Mouse (Mus musculus) midbrain, embryonic 11.5 days (tissue): ENCODE measurements around the gene Vipr1. TPM values are rescaled to one million over a fixed set of nuclear protein-coding genes. Genes with fewer than 3 reads are reported as not detected.

Experiments used
- ATAC-seq: fragments of 200-750 bp; cut with Nextera tagmentation; 2 replicates; pipeline ENCODE4 v1.8.0; 2017; ENCODE audit warnings: moderate TSS enrichment, moderate library complexity; ENCODE audit not compliant: low FRiP score
- DNase-seq: peaks from one replicate; pipeline ENCODE4 v3.0.0; 2015; ENCODE audit warnings: low spot score; ENCODE audit errors: missing footprints
- H3K27ac ChIP-seq: fragments of 300-500 bp; sonication (generic); 2 replicates; pipeline ENCODE4 v1.5.1; 2014; ENCODE audit warnings: low read depth, low read length
- H3K27me3 ChIP-seq: fragments of 300-500 bp; sonication (generic); 2 replicates; pipeline ENCODE4 v1.6.1; 2014; ENCODE audit warnings: mild to moderate bottlenecking, low read length, moderate library complexity, mixed read lengths; ENCODE audit not compliant: control insufficient read depth, insufficient read depth
- H3K36me3 ChIP-seq: fragments of 300-500 bp; sonication (generic); 2 replicates; pipeline ENCODE4 v1.6.1; 2014; ENCODE audit warnings: mild to moderate bottlenecking, low read length, moderate library complexity, mixed read lengths; ENCODE audit not compliant: control insufficient read depth, insufficient read depth
- H3K4me1 ChIP-seq: fragments of 300-500 bp; sonication (generic); 2 replicates; pipeline ENCODE4 v1.6.1; 2014; ENCODE audit warnings: low read length; ENCODE audit not compliant: control insufficient read depth, insufficient read depth
- H3K4me2 ChIP-seq: fragments of 300-500 bp; sonication (generic); 2 replicates; pipeline ENCODE4 v1.6.1; 2014; ENCODE audit warnings: mild to moderate bottlenecking, moderate library complexity
- H3K4me3 ChIP-seq: fragments of 300-500 bp; sonication (generic); 2 replicates; pipeline ENCODE4 v1.5.1; 2014; ENCODE audit warnings: low read depth, low read length
- H3K9ac ChIP-seq: fragments of 300-500 bp; sonication (generic); 2 replicates; pipeline ENCODE4 v1.6.1; 2014; ENCODE audit warnings: low read length
- H3K9me3 ChIP-seq: fragments of 300-500 bp; sonication (generic); 2 replicates; pipeline ENCODE4 v1.6.1; 2016; ENCODE audit warnings: low read length; ENCODE audit not compliant: control insufficient read depth
- WGBS: fragments of 180-500 bp; shearing (Covaris S2); extraction: QIAGEN DNeasy Blood & Tissue Kit; methylation state at CpG from one replicate; pipeline ENCODE4 v1.1.7; 2014; 5-methylcytosine and 5-hydroxymethylcytosine counted together
- polyA plus RNA-seq: library from polyadenylated mRNA; unstranded; fragments of >200 nt; fragmentation: Nextera tagmentation; extraction: Ambion mirVana; gene quantifications from 2 replicates; pipeline ENCODE4 v1.2.1, GENCODE M21; 2014

Vipr1 gene
- polyA plus RNA-seq, 1 experiment from 2014 or later = 0.41 TPM

GRCm38 (mm10) chr9:121704261-121704645, 61.7 kb downstream of the Vipr1 start:
- peak overlapping the region; percentile 77 for H3K4me2 ChIP-seq
- ATAC-seq (no peak), DNase-seq (no peak)
- no peaks in the 10 kb centered on the region for H3K36me3 ChIP-seq
- no peaks in the 10 kb centered on the region for H3K27me3 ChIP-seq
- H3K4me1 ChIP-seq = peaks cover 11% of the 10 kb centered on the region
- peak overlapping the region; percentile 83 for H3K9ac ChIP-seq
- H3K27ac ChIP-seq = no peak overlapping the region
- 37% methylated on average over 11 of the region's 11 CpGs for WGBS
- H3K9me3 ChIP-seq = no peaks in the 10 kb centered on the region
- peak overlapping the region; percentile 85 for H3K4me3 ChIP-seq

GRCm38 (mm10) chr9:121704646-121705625, 62.4 kb downstream of the Vipr1 start, which contains the start of gene Sec22c:
Gene Sec22c, minus strand, starts transcription at chr9:121705490.
- Histone ChIP-seq H3K27ac (no peak within 1 kb of the TSS; the same call in 1 of the 2 replicates), H3K4me3 (peak within 1 kb of the TSS; percentile 85), H3K27me3 (no peaks in the 10 kb centered on the region), H3K9me3 (no peaks in the 10 kb centered on the region), H3K9ac (peak within 1 kb of the TSS; percentile 83), H3K4me2 (peak within 1 kb of the TSS; percentile 77), H3K36me3 (no peaks in the 10 kb centered on the region), H3K4me1 (peaks cover 11% of the 10 kb centered on the region)
- WGBS = 1% methylated on average over 68 of the region's 69 CpGs
- ATAC-seq = peak; percentile 98
- peak; percentile 99 for DNase-seq

GRCm38 (mm10) chr9:121706029-121706675, 63.6 kb downstream of the Vipr1 start:
- DNase-seq = peak; percentile 47
- H3K4me3 ChIP-seq = no peak overlapping the region
- H3K9ac ChIP-seq = no peak overlapping the region
- H3K36me3 ChIP-seq = no peaks in the 10 kb centered on the region
- no peak for ATAC-seq
- no peak overlapping the region for H3K27ac ChIP-seq
- H3K4me1 ChIP-seq = peaks cover 16% of the 10 kb centered on the region
- H3K27me3 ChIP-seq = no peaks in the 10 kb centered on the region
- no peak overlapping the region for H3K4me2 ChIP-seq
- WGBS = 80% methylated on average over 6 of the region's 6 CpGs
- H3K9me3 ChIP-seq = no peaks in the 10 kb centered on the region

- DNase-seq = no peak
- H3K4me3 ChIP-seq = no peak overlapping the region
- 75% methylated on average over 6 of the region's 6 CpGs for WGBS
- H3K4me1 ChIP-seq = peaks cover 23% of the 10 kb centered on the region
- H3K9me3 ChIP-seq = no peaks in the 10 kb centered on the region
- no peak overlapping the region for H3K4me2 ChIP-seq
- ATAC-seq = no peak
- H3K9ac ChIP-seq = no peak overlapping the region
- H3K27ac ChIP-seq = no peak overlapping the region
- H3K36me3 ChIP-seq = no peaks in the 10 kb centered on the region; the same call in 1 of the 2 replicates
- no peaks in the 10 kb centered on the region for H3K27me3 ChIP-seq
These were observed 65.3 kb downstream of the Vipr1 start for GRCm38 (mm10) chr9:121707801-121708200.

- no peak overlapping the region for H3K27ac ChIP-seq
- 70% methylated on average over 7 of the region's 7 CpGs for WGBS
- no peak overlapping the region for H3K9ac ChIP-seq
- DNase-seq (peak; percentile 47), ATAC-seq (no peak)
- no peaks in the 10 kb centered on the region for H3K9me3 ChIP-seq
- no peak overlapping the region for H3K4me2 ChIP-seq
- H3K4me1 ChIP-seq = peaks cover 23% of the 10 kb centered on the region
- no peak overlapping the region for H3K4me3 ChIP-seq
- H3K27me3 ChIP-seq = no peaks in the 10 kb centered on the region
- no peaks in the 10 kb centered on the region; the same call in 1 of the 2 replicates for H3K36me3 ChIP-seq
These were observed 66.3 kb downstream of the Vipr1 start for GRCm38 (mm10) chr9:121708506-121709486.

- H3K4me2 ChIP-seq = peak within 1 kb of the TSS; percentile 78
- DNase-seq (peak; percentile 100), ATAC-seq (peak; percentile 97)
- peak within 1 kb of the TSS; percentile 85 for H3K9ac ChIP-seq
- no peaks in the 10 kb centered on the region for H3K9me3 ChIP-seq
- no peaks in the 10 kb centered on the region for H3K27me3 ChIP-seq
- H3K4me3 ChIP-seq = peak within 1 kb of the TSS; percentile 85
- H3K36me3 ChIP-seq = no peaks in the 10 kb centered on the region; the same call in 1 of the 2 replicates
- peak within 1 kb of the TSS; percentile 80 for H3K27ac ChIP-seq
- H3K4me1 ChIP-seq = peaks cover 18% of the 10 kb centered on the region
- 5% methylated on average over 37 of the region's 37 CpGs for WGBS
These were observed 67.5 kb downstream of the Vipr1 start, which contains the start of gene Ss18l2 for GRCm38 (mm10) chr9:121709898-121710583. Gene Ss18l2, plus strand, starts transcription at chr9:121710329.

GRCm38 (mm10) chr9:121710584-121710975, 68.1 kb downstream of the Vipr1 start:
- WGBS = 0% methylated on average over 18 of the region's 18 CpGs
- Histone ChIP-seq H3K9me3 (no peaks in the 10 kb centered on the region), H3K27me3 (no peaks in the 10 kb centered on the region), H3K36me3 (no peaks in the 10 kb centered on the region; the same call in 1 of the 2 replicates), H3K4me1 (peaks cover 14% of the 10 kb centered on the region), H3K4me2 (peak overlapping the region; percentile 78), H3K9ac (peak overlapping the region; percentile 85), H3K27ac (peak overlapping the region; percentile 80), H3K4me3 (peak overlapping the region; percentile 85)
- DNase-seq (no peak), ATAC-seq (peak; percentile 60)

GRCm38 (mm10) chr9:121717048-121717447, 74.5 kb downstream of the Vipr1 start:
- H3K9me3 ChIP-seq = no peaks in the 10 kb centered on the region
- H3K27ac ChIP-seq = no peak overlapping the region
- H3K9ac ChIP-seq = no peak overlapping the region
- H3K4me1 ChIP-seq = peaks cover 7% of the 10 kb centered on the region
- H3K36me3 ChIP-seq = no peaks in the 10 kb centered on the region; the same call in 1 of the 2 replicates
- no peak overlapping the region for H3K4me3 ChIP-seq
- WGBS = 88% methylated on average over 2 of the region's 2 CpGs
- H3K4me2 ChIP-seq = no peak overlapping the region
- no peak for ATAC-seq
- no peaks in the 10 kb centered on the region for H3K27me3 ChIP-seq
- DNase-seq = no peak
